Mouse (Mus musculus) forelimb bud, embryonic 11.5 days (tissue): ENCODE results near the gene Lipa.
A peak's percentile ranks its signal among the peaks of the same experiment; 100 is the strongest.

Source experiments
- DNase-seq: peaks from one replicate; pipeline ENCODE4 v3.0.0-alpha.2; 2012; ENCODE audit warnings: low read depth, low spot score

The Lipa gene

GRCm38 (mm10) chr19:34526941-34527682, at the start of gene Lipa:
Lipa (minus strand) TSS chr19:34527474.
- peak; percentile 94 for DNase-seq

DNA sequence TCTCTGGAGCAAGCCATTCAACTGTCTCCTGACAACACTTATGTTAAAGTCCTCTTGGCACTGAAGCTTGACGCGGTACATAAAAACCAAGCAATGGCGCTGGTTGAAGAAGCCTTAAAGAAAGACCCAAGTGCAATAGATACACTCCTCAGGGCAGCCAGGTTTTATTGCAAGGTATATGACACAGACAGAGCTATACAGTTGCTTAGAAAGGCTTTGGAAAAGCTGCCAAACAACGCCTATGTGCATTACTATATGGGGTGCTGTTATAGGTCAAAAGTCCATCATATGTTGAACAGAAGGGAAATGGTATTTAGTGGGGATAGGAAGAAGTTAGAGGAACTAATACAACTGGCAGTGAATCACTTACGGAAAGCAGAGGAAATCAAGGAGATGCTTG, 46.4 kb upstream of the Lipa start:
- DNase-seq, result no peak

DNA sequence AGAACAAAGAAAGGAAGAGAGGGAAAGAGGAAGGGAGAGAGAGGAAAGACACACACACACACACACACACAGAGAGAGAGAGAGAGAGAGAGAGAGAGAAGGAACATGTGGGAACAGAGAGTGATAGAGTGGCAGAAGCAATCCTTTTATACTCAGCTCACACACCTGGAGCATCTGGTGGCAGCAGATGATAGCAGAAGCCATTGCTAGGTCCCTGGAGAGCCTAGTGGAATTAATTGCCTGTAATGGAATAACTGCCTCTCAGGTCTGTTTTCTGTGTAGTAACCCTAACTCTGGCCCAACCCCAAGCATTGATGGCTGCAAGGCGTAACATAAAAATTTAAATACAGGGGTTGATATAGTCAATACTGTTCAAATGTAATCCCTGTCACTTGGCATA, 43.8 kb upstream of the Lipa start:
- DNase-seq, result no peak

DNA sequence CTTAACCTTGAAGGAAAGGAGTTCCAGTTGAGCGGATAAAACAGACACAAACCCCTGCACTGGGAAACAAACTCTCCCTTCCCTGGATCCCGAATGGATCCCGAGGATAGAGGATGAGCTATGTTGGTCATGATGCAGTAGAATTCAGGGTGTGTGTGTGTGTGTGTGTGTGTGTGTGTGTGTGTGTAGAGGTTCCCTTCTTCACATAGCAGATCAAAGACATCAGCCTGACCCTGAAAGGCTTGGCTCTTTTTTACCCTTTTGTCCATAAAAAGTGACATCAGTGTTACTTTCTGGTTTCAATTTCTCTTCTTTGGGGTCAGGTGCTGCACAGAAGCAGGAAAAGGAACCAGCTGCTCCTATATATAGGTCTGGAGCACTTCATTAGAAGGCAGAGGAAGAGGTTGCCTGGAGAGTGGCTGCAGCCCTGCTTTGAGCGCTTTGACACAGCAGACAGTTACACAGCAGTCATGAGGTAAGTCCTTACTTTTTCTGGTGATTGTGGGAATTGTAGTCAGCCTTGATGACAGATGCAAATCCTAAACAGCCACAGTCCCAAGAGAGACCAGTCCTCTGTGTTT, 42.7 kb upstream of the Lipa start:
- peak; percentile 16 for DNase-seq

DNA sequence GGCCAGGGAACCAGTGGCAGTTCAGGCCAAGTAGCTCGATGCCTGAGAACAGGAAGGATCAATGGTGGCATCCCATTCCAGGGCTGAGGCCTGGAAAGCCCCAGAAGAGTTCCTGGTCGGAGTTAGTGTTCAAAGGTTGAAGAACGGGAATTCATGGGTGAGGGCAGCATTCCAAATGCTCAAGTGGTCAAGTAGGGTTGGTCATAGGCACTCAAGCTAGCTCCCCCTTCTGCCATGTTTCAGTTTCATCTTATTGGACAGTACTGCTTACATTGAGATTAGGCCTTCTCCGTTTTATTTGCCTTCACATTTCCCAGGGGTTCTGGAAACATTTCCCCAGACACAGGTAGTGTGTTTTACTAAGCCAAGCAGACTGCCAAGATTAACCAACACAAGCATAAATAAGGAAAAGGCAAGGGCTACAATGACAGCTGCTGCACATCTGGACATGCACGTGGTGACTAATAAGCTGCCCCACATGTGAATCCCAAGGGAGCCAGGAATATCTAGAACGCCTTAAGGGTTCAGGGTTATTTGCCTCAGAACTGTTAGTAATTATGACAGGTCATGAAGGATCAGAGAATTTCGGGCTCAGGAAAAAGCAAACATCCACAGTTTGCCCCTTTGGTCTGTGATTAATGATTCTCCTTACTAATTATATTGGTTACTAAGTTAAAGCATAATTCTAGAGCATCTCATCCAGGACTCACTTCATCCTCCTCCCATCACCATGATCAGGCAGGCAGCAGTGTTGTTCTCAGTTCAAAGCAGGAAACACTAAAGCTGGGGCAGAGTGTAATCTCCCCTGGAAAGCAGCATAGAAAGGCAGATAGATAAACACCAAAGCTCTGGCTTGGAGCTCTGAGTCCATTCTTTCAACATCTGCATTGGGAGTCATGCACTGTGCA, 42.0 kb upstream of the Lipa start:
- peak; percentile 41 for DNase-seq

DNA sequence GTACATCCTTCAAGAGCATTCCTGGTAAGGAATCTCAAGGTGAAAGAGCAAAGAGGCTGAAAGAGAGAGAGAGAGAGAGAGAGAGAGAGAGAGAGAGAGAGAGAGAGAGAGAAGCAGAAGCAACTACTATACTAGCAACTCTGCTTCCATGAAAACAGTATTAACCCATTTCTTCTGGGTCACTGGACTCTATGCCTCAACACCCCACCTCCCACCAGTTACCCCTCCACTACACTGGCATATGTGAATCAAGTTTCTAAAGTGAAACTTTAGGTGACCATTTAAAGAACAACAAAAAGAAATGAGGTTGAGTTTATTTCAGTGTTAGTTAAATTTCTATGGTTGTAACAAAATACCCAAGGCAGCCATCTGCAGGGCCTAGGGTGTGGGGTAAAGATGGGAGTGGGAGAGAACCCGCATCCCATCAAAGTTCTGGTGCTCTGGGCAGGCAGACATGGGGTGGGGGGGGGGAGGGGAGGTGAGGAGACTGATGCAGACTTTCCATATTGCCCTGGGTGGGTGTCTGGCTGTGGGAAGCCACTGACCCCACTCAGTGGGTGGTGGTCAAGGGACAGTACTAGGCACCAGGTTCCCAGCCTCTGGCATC, 39.0 kb upstream of the Lipa start:
- no peak for DNase-seq

- no peak for DNase-seq
Observed at GRCm38 (mm10) chr19:34562556-34562955, 35.3 kb upstream of the Lipa start.

DNA sequence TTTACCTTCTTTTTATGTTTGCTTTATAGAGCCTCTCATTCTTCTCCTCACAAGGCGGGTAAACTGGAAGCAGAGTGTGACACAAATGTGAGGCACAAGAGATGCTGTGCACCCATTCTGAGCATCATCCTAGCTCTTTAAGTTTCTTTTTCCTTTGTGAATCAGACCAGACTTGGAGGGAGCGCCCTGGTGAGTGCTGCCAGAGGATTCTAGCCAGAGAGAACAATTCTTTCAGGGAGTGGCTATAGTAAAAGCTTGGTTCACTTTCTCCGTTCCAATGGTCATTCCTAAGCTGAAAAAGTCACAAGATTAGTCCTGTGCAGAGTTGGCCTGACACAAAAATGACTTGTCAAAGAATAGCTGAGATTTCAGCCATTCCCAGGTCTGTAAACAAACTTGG, 29.3 kb upstream of the Lipa start:
- no peak for DNase-seq

- no peak for DNase-seq
Observed at GRCm38 (mm10) chr19:34554061-34554460, 26.8 kb upstream of the Lipa start.

DNA sequence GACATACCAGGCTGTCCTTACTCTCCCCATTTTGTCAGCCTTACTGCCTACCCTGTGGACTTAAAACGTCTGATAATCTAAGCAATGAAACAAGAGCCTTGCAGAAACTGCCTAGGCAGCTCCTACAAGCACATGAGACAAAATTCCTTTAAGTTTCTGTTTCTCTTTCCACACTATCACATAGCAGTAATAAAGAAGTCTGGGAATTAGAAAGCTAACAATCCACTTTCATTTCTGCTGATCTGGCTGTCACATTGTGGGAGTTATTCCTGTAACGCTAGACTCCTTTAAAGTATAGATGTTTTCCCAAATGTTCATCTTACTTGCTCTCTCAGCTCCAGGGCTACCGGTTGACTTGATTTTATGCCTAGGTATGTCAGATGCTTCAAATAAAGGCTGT, 26.2 kb upstream of the Lipa start:
- DNase-seq, result no peak

DNA sequence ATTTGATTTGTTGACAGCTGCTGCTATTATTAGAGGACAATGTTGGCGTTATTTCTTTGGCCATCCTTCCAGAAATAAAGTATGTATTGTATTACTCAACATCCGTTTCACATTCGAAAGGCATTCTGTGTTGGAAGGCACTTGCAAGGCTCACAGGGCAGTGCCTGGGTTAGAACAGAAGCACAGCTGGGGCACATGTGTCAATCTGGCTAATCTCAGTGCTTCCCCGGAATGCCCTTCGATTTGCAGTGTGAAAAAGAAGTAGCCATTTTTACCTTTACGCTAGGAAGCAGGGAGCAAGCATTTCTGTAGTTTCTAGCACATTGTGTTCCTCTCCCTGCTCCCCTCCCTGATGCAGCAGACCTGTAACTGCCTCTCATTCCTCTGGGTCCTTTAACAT, 25.7 kb upstream of the Lipa start:
- no peak for DNase-seq

DNA sequence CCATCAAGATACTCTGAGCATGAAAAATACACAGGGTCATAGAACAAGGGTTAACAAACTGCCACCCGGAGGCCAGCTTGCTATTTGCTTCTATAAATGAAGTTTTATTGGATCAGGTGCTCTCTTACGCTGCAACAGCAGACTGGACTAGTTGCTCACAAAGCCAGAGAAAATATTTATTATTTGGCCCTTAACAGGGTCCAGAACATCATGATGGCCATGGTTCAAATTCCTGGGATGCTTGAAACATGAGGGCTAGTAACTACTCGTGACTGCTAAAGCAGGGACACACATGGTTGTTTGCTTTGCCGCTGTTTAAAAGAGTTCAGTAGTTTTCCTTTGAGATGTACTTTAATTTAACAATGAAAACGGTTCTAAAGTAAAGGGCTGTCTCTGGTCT, 24.7 kb upstream of the Lipa start:
- no peak for DNase-seq

GRCm38 (mm10) chr19:34550534-34551223, 23.4 kb upstream of the Lipa start, which contains the start of gene Ifit2:
Ifit2 (plus strand) TSS chr19:34550694.
- DNase-seq, result peak; percentile 76

DNA sequence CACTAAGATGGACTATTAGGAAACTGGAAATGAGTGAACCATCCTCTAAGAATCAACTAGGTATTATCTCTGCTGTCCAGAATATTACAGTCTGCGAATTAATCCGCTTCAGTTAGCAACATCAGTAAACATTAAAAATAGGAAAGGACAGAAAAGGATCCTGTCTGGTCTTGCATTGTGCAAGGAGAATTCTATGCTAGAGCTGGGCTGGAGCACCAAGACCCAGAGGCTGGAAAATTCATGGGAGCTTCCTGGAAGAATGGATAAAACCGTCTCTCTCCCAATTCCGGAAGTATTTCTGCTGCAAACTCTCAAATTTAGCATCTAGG, 22.9 kb upstream of the Lipa start:
- no peak for DNase-seq

- DNase-seq, result peak; percentile 67
Observed at GRCm38 (mm10) chr19:34547976-34548375, 20.7 kb upstream of the Lipa start.

GRCm38 (mm10) chr19:34546211-34546610, 18.9 kb upstream of the Lipa start:
- no peak for DNase-seq

DNA sequence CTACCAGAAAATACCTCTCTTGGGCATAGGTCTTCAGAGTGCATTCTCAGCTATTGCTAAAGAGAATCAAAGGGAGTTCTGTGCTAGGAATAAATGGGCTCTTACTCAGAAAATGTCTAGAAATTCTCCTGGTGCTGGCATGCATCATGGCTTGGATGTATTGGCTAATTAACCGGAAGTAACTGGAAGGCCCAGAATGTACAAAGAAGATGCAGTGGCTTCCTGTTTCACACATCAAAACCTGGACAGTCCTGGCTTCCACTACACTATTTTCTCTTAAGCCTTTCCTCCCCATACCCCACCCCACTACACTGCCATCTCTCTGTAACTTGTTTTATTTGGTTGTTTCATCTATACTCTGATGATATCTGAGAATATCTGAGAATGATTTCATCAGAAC, 12.1 kb upstream of the Lipa start:
- DNase-seq, result no peak

- no peak for DNase-seq
Observed at GRCm38 (mm10) chr19:34532061-34532751, 4.9 kb upstream of the Lipa start.

GRCm38 (mm10) chr19:34526321-34526923, 852 bp downstream of the Lipa start:
- DNase-seq, result no peak

DNA sequence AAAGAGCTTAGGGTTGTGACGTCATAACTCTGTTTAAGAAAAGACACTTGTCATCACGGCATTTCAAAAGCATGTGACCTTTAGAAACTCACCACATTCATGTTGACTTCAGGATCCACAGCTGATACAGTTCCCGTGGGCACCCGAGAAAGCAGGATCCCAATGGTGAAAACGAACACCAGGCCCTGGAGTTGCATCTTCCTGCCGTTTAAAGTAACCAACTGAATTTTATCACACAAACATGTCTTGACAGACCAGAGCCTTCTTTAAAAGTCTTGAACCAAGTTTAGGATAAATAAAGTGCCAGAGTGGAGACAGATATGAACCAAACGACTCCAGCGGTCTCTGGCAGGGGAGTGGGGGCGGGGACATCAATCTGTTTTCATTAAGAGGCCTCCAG, 2.6 kb downstream of the Lipa start:
- no peak for DNase-seq
